Mouse (Mus musculus) right cerebral cortex, postnatal 4 days (tissue): Measurements from ENCODE around the gene Olfr166.
"Not testable (repeated sequence)": the region's sequence is repeated elsewhere in the genome, so short reads cannot be mapped to it uniquely, and the experiment has no call there.

Experiments used
- DNase-seq: peaks from one replicate; pipeline ENCODE4 v3.0.0-alpha.2; 2022

The Olfr166 gene

GRCm38 (mm10) chr16:19483394-19483793 is at the start of gene Olfr166:
TSS of gene Olfr166 (plus strand) at chr16:19483694.
- no peak for DNase-seq

GRCm38 (mm10) chr16:19458741-19459140 is 24.8 kb upstream of the Olfr166 start:
- not testable (repeated sequence) for DNase-seq

- no peak for DNase-seq
These were observed 19.1 kb upstream of the Olfr166 start for GRCm38 (mm10) chr16:19464365-19464764.

- DNase-seq, result no peak
These were observed 38.7 kb downstream of the Olfr166 start, which contains the start of gene Olfr167 for GRCm38 (mm10) chr16:19522166-19522565. TSS of gene Olfr167 (minus strand) at chr16:19522266.

- no peak for DNase-seq
These were observed 52.0 kb downstream of the Olfr166 start, which contains the start of gene Olfr168 for GRCm38 (mm10) chr16:19535455-19535854. TSS of gene Olfr168 (minus strand) at chr16:19535555.
